Mouse (Mus musculus): ENCODE measurements around the gene Wdpcp. TPM values are rescaled to one million over a fixed set of nuclear protein-coding genes. Genes with fewer than 3 reads are reported as not detected.

Wdpcp gene
- polyA plus RNA-seq, 1 experiment = not detected

DNA sequence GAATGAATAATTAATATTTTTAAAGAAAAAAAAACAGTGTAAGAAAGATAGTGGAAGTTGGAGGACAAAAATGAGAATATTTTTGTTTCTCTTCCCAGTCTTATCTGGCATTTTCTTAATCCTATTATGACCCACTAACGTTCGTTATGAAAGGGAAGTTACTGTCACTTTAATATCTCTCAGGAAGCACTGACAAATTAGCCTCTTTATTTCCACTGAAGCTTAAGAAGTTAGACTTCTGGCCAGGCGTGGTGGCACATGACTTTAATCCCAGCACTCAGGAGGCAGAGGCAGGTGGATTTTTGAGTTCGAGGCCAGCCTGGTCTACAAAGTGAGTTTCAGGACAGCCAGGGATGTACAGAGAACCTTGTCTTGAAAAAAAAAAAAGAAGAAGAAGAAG, 299.7 kb downstream of the Wdpcp start:
- no peaks in the 10 kb centered on the region for H3K4me1 ChIP-seq (ENCODE audit: control insufficient read depth, insufficient read depth, low read length)
- TF ChIP-seq CTCF (IDR thresholded peaks at IDR 0.05; ENCODE audit: insufficient read depth, low read depth, low read length) (no peak), POLR2A (IDR thresholded peaks at IDR 0.05; ENCODE audit: insufficient read depth, low read depth, low read length) (no peak)
- H3K27ac ChIP-seq (ENCODE audit: insufficient read depth, low read depth, low read length) = no peak overlapping the region
- H3K4me3 ChIP-seq (ENCODE audit: insufficient read depth, low read depth, low read length) = no peak overlapping the region
- 74% methylated on average over 4 of the region's 4 CpGs for WGBS

DNA sequence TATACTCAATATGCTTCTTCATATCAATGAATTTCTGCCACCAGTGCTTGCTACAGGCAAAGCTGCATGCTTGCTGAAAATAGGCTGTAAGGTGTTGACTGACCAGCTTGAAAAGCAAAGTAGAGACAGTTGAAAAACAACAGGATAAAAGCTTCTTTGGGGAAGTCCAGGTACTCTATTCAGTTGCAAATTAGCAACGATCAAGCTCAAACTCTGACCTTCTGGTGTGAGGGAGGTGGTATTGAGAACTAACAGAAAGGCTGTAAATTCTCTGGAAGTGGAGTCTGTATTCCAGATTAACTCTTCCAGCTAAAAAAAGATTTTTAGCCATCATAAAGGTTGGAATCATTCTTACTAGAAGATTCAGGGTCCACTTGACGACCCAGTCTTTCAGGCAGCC, 303.0 kb downstream of the Wdpcp start:
- H3K4me3 ChIP-seq (ENCODE audit: insufficient read depth, low read depth, low read length) = no peak overlapping the region
- TF ChIP-seq CTCF (IDR thresholded peaks at IDR 0.05; ENCODE audit: insufficient read depth, low read depth, low read length) (no peak), POLR2A (IDR thresholded peaks at IDR 0.05; ENCODE audit: insufficient read depth, low read depth, low read length) (no peak)
- H3K4me1 ChIP-seq (ENCODE audit: control insufficient read depth, insufficient read depth, low read length) = no peaks in the 10 kb centered on the region
- H3K27ac ChIP-seq (ENCODE audit: insufficient read depth, low read depth, low read length) = no peak overlapping the region
- WGBS = 83% methylated on average over 2 of the region's 2 CpGs

DNA sequence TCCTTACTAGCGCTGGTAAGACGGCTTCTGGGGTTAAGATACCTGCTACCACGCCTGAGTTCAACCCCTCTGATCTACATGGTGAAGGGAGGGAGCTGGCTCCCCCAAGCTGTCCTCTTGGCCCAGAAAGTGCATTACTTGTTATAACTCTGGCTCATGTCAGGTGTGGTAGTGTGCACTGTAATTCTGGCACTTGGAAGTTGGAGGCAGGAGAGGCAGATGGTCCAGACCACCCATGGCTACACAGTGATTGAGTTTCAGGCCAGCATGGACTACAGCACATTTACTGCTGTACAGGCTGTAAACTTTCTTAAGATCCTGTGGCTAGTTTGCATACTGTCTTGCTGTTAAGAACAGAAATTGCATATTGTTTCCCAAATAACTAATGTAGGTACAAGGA, 322.7 kb downstream of the Wdpcp start:
- no peak overlapping the region for H3K27ac ChIP-seq (ENCODE audit: insufficient read depth, low read depth, low read length)
- 89% methylated on average over 3 of the region's 3 CpGs for WGBS
- H3K4me3 ChIP-seq (ENCODE audit: insufficient read depth, low read depth, low read length) = no peak overlapping the region
- H3K4me1 ChIP-seq (ENCODE audit: control insufficient read depth, insufficient read depth, low read length) = no peaks in the 10 kb centered on the region
- TF ChIP-seq CTCF (IDR thresholded peaks at IDR 0.05; ENCODE audit: insufficient read depth, low read depth, low read length) (no peak), POLR2A (IDR thresholded peaks at IDR 0.05; ENCODE audit: insufficient read depth, low read depth, low read length) (no peak)

DNA sequence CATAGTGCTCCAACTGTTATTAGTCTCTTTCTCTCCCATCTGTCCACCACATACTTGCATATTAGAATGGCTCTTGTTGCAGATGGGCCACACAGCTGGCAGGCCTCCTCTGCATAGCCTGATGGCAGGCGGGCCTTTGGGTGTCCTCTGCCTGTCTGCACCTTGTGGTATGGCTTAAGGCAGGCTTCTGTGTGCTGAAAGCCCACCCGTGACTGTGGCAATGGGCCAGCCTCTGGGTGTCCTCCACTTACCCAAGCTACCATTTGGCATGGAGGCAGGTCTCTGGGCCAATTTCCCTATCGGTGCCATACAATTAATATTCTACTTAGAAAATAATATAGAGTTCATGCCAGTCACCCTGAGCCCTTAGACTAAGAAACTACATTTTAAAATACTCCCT, 350.5 kb downstream of the Wdpcp start:
- Histone ChIP-seq H3K27ac (ENCODE audit: insufficient read depth, low read depth, low read length) (no peak overlapping the region), H3K4me1 (ENCODE audit: control insufficient read depth, insufficient read depth, low read length) (no peaks in the 10 kb centered on the region), H3K4me3 (ENCODE audit: insufficient read depth, low read depth, low read length) (no peak overlapping the region)
- no peak for TF ChIP-seq POLR2A (IDR thresholded peaks at IDR 0.05; ENCODE audit: insufficient read depth, low read depth, low read length)
- TF ChIP-seq CTCF (IDR thresholded peaks at IDR 0.05; ENCODE audit: insufficient read depth, low read depth, low read length) = no peak
- 87% methylated on average over 3 of the region's 3 CpGs for WGBS

Other genes starting within 250 kb of the Wdpcp start
- not detected in 2 replicates for gene Ugp2, start 201.0 kb upstream of the Wdpcp start, polyA plus RNA-seq (2012; ENCODE audit: insufficient read depth, insufficient read length, low replicate concordance, missing spikeins)
- 193 TPM in 1 of 2 replicates, not detected in the other for gene Mdh1, start 132 bp downstream of the Wdpcp start, polyA plus RNA-seq (2012; ENCODE audit: insufficient read depth, insufficient read length, low replicate concordance, missing spikeins)

All from olfactory bulb, adult 2 months (tissue).